Mouse (Mus musculus) heart, postnatal 4 days (tissue): ENCODE data around the gene Sars. TPM values are rescaled to one million over a fixed set of nuclear protein-coding genes. Genes with fewer than 3 reads are reported as not detected.

Experiments
- DNase-seq: peaks from one replicate; pipeline ENCODE4 v3.0.0; 2021
- total RNA-seq, 2 experiments: library from RNA; stranded (reverse); gene quantifications; 2 replicates each; pipeline ENCODE4 v1.2.3; 2021

Sars gene
- total RNA-seq, 2 experiments from 2014 or later, result 88.2 to 90.6 TPM

- no peak for DNase-seq
These were observed 52.7 kb downstream of the Sars start for GRCm38 (mm10) chr3:108392299-108392698.

DNA sequence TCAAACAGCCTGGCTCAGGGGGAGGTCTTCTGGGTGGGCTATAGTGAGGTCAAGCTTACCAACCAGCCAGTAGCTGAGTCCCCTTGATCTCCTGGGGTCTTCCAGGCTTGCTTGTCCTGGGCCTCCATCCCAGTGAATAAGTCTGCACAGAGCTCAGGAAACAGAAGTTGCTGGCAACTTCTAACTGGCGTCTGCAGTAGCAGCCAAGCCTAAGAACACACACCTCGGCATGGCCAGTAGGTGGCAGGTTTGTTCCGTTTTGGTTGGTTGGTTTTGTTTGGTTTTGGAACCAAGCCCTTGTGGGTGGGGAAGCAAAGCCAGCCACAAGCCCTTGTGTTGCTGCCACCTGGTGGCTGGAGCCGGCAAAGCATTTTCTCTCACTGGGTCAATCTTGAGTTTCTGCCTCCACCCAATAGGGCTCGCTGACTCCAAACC is 55.9 kb downstream of the Sars start:
- peak; percentile 98 for DNase-seq

- no peak for DNase-seq
These were observed 58.8 kb downstream of the Sars start for GRCm38 (mm10) chr3:108386186-108386585.

DNA sequence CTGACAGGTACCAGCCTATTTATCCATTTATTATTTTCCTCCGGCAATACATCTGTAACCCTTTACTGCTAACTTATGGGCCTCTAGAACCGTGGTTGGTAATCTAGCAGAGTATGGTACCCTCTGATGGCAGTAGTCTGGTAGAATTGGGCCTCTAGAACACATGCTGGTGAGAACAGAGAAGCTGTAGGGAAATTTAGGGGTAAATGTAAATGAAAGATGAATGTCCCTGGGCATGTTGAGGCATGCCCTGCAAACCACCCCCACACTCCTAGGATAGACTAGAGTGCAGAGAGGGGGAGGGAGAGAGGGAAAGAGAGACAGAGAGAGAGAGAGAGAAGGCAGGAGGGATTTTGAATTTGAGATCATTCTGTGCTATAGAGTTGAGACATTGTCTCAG is 60.6 kb downstream of the Sars start:
- DNase-seq, result no peak

GRCm38 (mm10) chr3:108383485-108384354 is 61.3 kb downstream of the Sars start, which contains the start of gene Psrc1:
TSS of gene Psrc1 (plus strand) at chr3:108383839.
- DNase-seq, result peak; percentile 93

DNA sequence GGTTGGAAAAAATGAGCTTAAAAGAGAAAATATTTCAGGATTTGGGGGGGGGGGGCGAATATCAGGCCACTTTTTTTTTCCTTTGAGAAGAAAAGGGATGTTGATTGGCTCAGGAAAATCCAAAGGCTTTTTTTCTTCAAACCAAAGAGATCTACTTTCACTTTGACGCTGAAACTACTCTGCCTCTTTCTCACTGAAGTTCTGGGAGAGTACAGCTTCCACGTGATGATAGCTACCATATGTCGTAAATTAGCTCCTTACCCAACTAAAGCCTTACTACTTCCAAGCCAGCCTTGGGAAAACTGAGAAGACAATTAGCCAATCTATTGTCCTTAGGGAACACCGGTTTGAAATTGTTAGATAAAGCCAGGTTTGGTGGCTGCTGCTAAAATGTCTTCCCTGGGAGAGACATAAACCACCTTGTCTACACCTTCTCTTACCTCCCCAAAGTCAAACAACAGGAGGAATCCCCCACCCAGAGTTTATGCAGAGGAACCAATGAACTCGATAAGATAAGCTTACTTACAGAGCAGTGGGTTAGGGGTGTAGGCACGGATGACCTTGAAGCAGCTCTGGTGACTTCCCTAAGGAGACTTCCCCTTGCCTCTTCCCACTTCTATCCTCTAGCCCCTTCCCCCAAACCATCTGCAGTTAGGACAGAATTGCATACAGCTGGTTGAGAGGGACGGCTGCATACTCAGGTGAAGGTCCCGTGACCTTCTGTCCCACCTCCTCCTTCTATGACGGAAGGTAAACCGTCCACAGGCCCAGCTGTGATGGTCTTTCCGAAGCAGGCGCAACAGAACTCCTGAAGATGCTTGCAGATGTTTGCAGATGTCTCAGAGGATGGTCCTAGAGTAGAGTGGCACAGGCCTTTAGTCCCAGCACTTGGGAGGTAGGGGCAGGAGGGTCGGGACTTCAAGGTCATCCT is 62.8 kb downstream of the Sars start:
- no peak for DNase-seq

GRCm38 (mm10) chr3:108380695-108381094 is 64.3 kb downstream of the Sars start:
- no peak for DNase-seq

GRCm38 (mm10) chr3:108378875-108379663 is 65.9 kb downstream of the Sars start:
- DNase-seq, result no peak

Other genes with a start within 250 kb of the Sars start
- gene Cyb561d1, start 244.0 kb downstream of the Sars start, total RNA-seq, result 1 to 10 TPM; 4.9 to 5.4 TPM
- 1 to 10 TPM; 6.9 to 7.7 TPM for gene Atxn7l2, start 234.3 kb downstream of the Sars start, total RNA-seq
- 1 to 10 TPM; 2.6 to 4.1 TPM for gene Sypl2, start 218.6 kb downstream of the Sars start, total RNA-seq
- 10 to 100 TPM; 77.4 to 81.8 TPM for gene Psma5, start 188.3 kb downstream of the Sars start, total RNA-seq
- 10 to 100 TPM; 28.9 to 32.3 TPM for gene Sort1, start 161.1 kb downstream of the Sars start, total RNA-seq
- 10 to 100 TPM; 44.7 to 57.2 TPM for gene Mybphl, start 80.3 kb downstream of the Sars start, total RNA-seq
- 1 to 10 TPM; 6.7 to 8.8 TPM for gene Psrc1, start 61.4 kb downstream of the Sars start, total RNA-seq
- 1 to 10 TPM; 9.0 to 9.5 TPM for gene Celsr2, start 29.7 kb downstream of the Sars start, total RNA-seq
- not detected for gene 1700013F07Rik, start 88.9 kb upstream of the Sars start, total RNA-seq
- under 1 TPM; 0.21 to 0.29 TPM for gene 5330417C22Rik, start 91.3 kb upstream of the Sars start, total RNA-seq
- gene Tmem167b, start 117.3 kb upstream of the Sars start, total RNA-seq, result 10 to 100 TPM; 32.4 to 34.7 TPM
- gene Taf13, start 126.5 kb upstream of the Sars start, total RNA-seq, result 10 to 100 TPM; 15.1 to 17.0 TPM
- 1 to 10 TPM; 9.1 to 9.2 TPM for gene Wdr47, start 146.1 kb upstream of the Sars start, total RNA-seq
- gene Clcc1, start 208.7 kb upstream of the Sars start, total RNA-seq, result 10 to 100 TPM; 29.4 to 33.6 TPM